Mouse (Mus musculus) CH12.LX (cell line): ENCODE data around the gene Ring1.

Experiments
- CTCF ChIP-seq, 2 experiments: IDR thresholded peaks in 1 of 2; conservative IDR thresholded peaks in 1 of 2; 2 replicates each; pipeline ENCODE4 v1.5.1; 2011 to 2012; ENCODE audit warnings: low read depth in 2 of 2, low read length in 2 of 2, improper control_type of control experiment in 1 of 2, inconsistent platforms in 1 of 2, mild to moderate bottlenecking in 1 of 2, moderate library complexity in 1 of 2
- E2F4 ChIP-seq: IDR thresholded peaks from 2 replicates; pipeline ENCODE4 v1.6.1; 2011; ENCODE audit warnings: low read depth, low read length, improper control_type of control experiment; ENCODE audit not compliant: insufficient replicate concordance
- ELF1 ChIP-seq: IDR thresholded peaks from 2 replicates; pipeline ENCODE4 v1.6.1; 2014; ENCODE audit warnings: low read depth, mild to moderate bottlenecking, inconsistent platforms, low read length, improper control_type of control experiment
- EP300 ChIP-seq: IDR thresholded peaks from 2 replicates; pipeline ENCODE4 v1.6.1; 2011; ENCODE audit warnings: low read length, improper control_type of control experiment
- HCFC1 ChIP-seq: IDR thresholded peaks from 2 replicates; pipeline ENCODE4 v1.6.1; 2012; ENCODE audit warnings: low read depth, mild to moderate bottlenecking, inconsistent platforms, low read length, improper control_type of control experiment
- JUND ChIP-seq: conservative IDR thresholded peaks from 2 replicates; pipeline ENCODE4 v1.6.1; 2011; ENCODE audit warnings: low read depth, low read length, improper control_type of control experiment
- MAFK ChIP-seq: IDR thresholded peaks from 2 replicates; pipeline ENCODE4 v1.6.1; 2011; ENCODE audit warnings: low read length, improper control_type of control experiment; ENCODE audit not compliant: insufficient replicate concordance
- MAZ ChIP-seq: IDR thresholded peaks from 2 replicates; pipeline ENCODE4 v1.6.1; 2012; ENCODE audit warnings: low read depth, mild to moderate bottlenecking, inconsistent platforms, low read length, improper control_type of control experiment, moderate library complexity
- NELFE ChIP-seq: IDR thresholded peaks from 2 replicates; pipeline ENCODE4 v1.6.1; 2011; ENCODE audit warnings: low read depth, low read length, improper control_type of control experiment
- POLR2A ChIP-seq: IDR thresholded peaks from 2 replicates; pipeline ENCODE4 v1.6.1; 2011; ENCODE audit warnings: low read depth, mild to moderate bottlenecking, improper control_type of control experiment, low read length
- SMC3 ChIP-seq: IDR thresholded peaks from 2 replicates; pipeline ENCODE4 v1.6.1; 2011; ENCODE audit warnings: low read depth, low read length, improper control_type of control experiment
- TCF12 ChIP-seq: IDR thresholded peaks from 2 replicates; pipeline ENCODE4 v1.6.1; 2014; ENCODE audit warnings: low read depth, mild to moderate bottlenecking, inconsistent platforms, low read length, improper control_type of control experiment
- UBTF ChIP-seq: IDR thresholded peaks from 2 replicates; pipeline ENCODE4 v1.6.1; 2012; ENCODE audit warnings: low read depth, mild to moderate bottlenecking, inconsistent platforms, low read length, improper control_type of control experiment, moderate library complexity
- USF2 ChIP-seq: conservative IDR thresholded peaks from 2 replicates; pipeline ENCODE4 v1.6.1; 2011; ENCODE audit warnings: low read depth, low read length, improper control_type of control experiment

DNA sequence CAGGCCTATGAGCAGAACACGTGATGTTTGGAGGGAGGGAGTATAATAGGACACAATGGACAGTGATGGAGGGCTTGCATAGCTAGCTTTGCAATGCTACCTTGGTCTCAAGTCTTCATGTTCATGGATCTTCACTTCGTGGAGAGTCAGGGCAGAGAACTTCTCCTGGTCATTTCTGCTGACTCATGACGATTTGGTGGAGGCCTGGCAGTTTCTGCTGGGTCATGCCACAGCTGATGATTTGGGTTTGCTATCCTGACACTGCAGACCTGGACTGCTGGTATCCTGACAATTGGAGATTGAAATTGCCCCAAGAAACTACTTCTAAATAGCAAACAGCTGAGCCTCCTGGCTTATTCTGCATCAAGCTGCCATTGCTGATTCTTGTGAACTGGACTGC is 50.9 kb downstream of the Ring1 start:
- TF ChIP-seq ELF1 (no peak), UBTF (no peak), MAFK (peak; percentile 75; the same call in 1 of the 2 replicates), JUND (no peak), HCFC1 (no peak), SMC3 (no peak), TCF12 (no peak), EP300 (no peak), MAZ (no peak), POLR2A (no peak), NELFE (no peak), USF2 (no peak), CTCF (conservative IDR thresholded peaks at IDR 0.05 in 1 of 2, IDR thresholded peaks at IDR 0.05 in 1 of 2; ENCODE audit: low read depth in 2 of 2, low read length in 2 of 2) (no peak), E2F4 (no peak)
